Mouse (Mus musculus) frontal cortex, postnatal 10 days (tissue): ENCODE data around the gene Trmt10c.
"Not testable (repeated sequence)": the region's sequence is repeated elsewhere in the genome, so short reads cannot be mapped to it uniquely, and the experiment has no call there.

Experiments used
- DNase-seq, 2 experiments: peaks; one replicate each; pipeline ENCODE4 v3.0.0; 2022; ENCODE audit warnings: low spot score in 2 of 2, mixed read lengths in 1 of 2

The Trmt10c gene

DNA sequence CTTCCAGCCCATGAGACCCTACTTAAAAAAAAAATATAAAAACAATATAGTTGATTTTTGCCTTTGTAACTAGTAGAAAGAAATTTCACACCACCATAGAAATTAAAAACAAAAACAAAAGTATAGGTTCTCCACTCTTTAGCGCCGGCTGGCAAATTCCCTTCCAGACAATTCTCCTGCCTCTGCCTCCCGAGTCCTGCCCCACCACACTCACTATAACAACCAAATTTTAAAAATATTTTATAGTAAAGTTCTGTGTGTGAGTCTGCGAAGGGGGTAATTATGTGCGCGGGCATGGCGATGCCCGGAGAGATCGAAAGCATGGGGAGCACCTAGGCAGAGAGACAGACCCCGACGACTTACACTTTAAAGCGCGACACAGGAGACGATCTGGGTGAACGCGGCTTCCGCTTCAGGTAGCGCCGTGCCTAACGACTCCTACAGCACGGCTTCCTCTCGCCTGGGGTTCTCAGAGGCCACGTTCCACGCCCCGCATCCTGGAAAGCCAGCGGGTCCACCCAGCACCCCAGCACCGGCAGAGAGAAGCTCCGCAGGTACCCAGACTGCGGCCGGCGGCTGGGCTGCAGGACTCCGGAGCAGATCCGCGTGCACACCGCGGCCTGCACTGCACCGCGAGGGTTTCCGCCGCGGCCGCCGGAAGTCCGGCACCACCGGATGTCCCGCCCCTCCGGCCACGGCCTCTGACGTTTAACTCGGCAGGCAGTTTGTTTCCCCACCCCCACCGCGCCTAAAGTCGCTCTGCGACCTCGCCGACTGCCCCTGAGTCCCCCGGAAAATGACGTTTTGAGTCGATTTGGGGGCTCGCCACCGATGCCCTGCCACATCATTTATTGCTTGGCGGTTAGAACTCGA lies at the start of gene Trmt10c:
Trmt10c (minus strand) TSS at position 682 of the 873 bp plus-strand sequence.
- DNase-seq, result peak; percentile 84 to 89

GRCm38 (mm10) chr16:56086336-56086735 lies 48.7 kb upstream of the Trmt10c start:
- no peak for DNase-seq

GRCm38 (mm10) chr16:56081691-56082090 lies 44.1 kb upstream of the Trmt10c start:
- DNase-seq, result no peak

DNA sequence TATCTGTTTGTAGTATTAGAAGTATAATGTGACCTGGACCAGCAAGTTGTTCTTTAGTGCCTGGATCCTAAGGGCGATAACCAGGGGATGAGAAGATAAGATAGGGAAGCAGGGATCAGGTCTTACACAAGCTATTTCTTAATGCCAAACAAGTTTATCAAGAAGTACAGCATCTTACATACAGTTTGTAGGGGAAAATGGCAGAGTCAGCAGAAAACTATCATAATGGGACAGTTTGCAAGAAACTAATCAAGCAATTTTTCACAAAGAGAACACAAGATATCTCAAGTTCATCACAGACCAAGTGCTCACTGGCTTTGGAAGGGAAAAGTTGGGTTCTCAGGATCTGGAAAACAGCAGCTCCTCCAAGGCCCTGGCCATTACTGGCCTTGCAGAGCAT lies 41.8 kb upstream of the Trmt10c start:
- no peak for DNase-seq

- DNase-seq, result no peak
Observed at GRCm38 (mm10) chr16:56076121-56076869, 38.7 kb upstream of the Trmt10c start.

DNA sequence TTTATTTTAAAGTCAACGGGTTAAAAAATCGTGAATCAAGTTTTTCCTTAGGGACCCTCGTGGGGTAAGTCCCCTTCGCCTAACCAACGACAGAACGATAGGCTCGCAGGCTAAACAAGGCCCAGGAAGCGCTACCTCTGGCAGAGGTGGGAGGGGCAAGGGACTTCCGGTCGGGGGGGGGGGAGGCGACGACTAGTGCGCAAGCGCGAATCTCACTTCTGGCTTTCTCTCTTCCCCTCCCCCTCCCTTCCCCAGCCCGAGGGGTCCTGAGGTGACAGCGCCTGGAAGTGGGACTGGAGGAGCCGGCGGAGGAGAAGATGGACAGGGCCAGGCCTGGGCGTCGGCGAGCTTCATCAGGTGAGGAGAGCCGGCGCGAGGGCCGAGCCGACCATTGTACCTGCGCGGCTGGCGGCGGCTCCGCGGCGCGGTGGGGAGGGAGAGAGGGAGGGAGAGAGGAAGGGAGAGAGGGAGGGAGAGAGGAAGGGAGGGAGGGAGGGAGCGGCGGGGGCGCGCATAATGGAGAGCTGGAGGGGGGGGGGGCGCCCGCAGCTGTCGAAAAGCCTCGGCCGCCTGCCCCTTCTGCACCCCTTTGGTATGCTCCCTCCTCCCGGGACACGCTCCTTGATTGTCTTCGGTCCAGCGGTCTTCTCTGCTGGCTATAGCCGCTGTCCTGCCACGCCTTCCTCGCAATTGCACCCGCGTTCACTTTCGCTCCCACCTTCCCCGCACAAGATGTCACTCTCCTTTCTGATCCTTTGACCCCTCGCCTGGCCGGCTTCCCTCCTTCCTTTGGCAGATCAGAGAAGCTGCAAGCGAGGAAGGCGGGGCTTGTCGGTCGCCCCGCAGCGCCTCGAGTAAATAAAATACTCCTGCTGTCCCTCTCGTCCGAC lies 37.8 kb upstream of the Trmt10c start:
- DNase-seq, result peak; percentile 82 to 84

- DNase-seq, result no peak
Observed at GRCm38 (mm10) chr16:56074565-56074964, 36.9 kb upstream of the Trmt10c start.

DNA sequence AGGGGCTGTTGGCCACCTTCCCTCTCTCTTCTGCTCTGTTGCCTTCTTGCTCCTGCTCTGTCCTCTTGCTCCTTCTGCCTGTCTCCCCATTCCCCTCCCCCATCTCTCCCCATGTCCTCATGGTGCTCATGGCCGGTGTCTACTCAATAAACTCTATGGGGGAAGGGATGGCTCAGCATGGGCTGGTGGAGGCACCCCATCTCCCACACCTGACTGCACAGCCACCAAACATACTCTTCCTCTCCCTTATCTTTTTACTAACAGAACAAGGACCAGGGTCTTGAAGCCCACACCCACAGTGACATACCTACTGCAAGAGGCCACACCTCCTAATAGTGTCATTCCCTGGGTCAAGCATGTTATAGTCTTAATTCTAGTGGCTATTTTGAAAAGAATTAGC lies 36.5 kb upstream of the Trmt10c start:
- DNase-seq, result no peak

GRCm38 (mm10) chr16:56073150-56073549 lies 35.5 kb upstream of the Trmt10c start:
- not testable (repeated sequence) for DNase-seq

- no peak for DNase-seq
Observed at GRCm38 (mm10) chr16:56072533-56072932, 34.9 kb upstream of the Trmt10c start.

DNA sequence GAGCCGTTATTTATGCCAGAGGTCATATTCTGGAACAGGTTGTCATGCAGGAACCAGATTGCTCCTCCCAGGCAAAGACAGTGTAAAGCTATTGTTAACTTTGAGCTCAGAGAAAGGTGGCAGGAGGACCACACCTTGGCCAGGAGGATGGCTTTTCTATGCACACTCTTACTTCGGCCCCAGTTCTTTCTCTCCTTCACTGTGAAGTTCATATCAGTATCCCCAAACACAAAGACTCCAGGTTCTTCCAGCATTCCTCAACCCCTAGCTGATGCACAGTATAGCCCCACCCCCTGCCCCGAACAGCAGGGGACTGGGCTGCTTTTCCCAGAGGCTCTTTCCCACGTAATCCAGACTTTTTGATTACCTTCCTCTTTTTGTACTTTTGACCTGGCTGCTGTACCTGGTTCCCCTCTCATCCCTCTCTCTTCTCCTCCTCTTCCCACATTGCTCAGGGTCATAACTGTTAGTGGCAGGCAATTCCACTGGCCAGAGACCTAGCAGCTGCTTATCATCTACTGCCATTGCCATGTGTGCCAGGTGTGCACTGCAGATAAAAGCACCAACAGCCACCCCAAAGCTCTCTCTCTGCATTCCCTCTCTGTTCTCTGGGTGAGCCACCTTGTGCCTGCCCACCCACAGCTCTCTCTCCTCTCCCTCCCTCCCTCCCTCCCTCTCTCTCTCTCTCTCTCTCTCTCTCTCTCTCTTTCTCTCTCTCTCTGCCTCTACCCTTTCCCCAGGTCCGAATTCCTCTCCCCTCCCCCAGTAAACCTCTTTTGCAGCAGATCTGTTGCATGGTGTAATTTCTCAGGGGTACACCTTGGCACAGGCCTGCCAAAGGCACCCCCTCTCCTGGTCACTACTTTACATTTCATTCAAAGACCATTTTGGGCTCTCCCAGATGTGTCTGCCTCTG lies 34.0 kb upstream of the Trmt10c start:
- no peak for DNase-seq

DNA sequence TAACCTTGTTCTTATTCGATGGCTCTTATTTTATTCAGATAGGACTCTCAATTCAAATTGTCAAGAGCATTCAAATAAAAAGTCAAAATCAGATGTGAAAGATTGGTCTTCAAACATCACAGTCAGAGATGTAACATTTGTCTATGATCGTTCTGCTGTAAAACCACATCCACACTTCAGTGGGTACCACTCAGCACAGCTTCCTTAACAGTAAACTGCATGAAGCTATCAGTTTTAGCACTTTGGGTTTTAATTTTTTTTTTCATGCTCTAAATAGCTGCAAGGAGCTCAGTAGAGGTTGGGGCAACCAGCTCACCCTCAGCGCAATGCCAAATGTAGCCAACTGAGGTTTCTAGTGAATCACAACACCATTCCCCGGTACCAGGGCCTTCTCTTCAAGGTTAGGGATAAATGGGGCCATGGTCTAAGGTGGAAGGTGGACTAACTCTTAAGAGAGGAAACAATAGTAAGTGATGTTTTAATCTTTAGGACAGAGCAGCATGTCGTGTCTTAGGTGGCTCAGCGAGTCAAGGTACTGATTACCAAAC lies 31.0 kb upstream of the Trmt10c start:
- no peak for DNase-seq

DNA sequence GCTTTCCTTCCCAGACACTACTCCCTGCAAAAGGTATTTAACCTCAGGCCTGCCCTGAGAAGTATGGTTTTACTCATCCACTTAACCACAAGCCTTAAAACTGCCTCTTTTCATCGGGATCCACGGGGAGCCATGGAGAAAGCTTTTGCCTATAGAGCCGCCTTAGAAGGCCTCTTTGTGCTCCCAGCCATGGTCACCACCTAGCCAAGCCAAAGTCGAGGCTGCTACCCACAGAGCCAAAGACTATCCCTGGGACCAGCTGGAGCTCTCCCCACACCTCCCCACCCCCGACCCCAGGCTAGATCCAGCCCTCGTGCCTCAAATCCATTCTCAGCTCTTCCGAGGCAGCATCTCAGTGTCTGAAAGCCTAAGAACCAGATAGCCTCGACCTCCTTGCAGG lies 28.5 kb upstream of the Trmt10c start:
- DNase-seq, result no peak

GRCm38 (mm10) chr16:56064334-56064990 lies 26.8 kb upstream of the Trmt10c start:
- peak; percentile 47 to 60 for DNase-seq

DNA sequence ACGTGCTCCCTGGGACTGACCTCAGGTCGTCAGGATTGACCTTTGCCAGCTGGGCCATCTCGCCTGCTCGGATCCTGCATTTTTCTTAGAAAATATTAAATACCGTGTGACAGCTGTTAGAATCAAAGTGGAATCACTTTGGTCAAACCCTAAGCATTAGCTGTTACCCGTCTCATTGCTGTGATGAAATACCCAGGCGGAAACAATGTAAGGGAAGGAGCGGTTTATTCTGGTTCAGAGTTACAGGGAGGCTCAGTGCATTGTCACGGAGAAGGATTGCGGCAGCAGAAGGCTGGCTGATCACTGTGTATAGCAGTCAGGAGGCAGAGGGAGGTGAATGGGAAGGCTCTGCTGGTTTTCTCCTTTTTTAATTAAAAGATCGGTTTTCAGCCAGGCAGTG lies 25.4 kb upstream of the Trmt10c start:
- DNase-seq, result no peak

DNA sequence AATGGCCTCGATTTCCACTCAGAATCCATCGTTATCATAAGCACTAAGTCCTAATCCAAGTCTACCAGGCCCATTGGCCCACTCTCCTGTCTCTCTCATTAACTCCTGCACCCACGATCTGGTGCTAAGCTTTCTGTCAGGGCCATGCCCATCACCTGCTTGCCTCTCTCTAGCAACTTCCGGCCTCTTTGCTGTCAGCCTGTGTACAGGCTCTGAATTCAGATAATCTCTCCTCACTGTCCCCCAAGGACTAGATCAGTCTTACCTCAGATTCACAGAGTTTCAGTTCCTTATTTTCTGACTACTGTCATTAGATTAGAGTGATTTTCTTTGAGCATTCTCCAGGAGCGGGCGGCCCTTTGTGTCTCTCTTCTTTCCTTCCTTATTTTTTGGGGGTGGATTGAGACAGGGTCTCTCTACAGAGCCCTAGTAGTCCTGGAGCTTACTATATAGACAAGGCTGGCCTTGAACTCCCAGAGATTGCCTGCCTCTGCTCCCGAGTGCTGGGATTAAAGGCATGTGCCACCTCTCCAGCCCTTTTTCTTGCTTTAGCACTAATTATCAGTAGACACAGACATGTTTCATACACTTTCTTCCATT lies 24.5 kb upstream of the Trmt10c start:
- no peak for DNase-seq

DNA sequence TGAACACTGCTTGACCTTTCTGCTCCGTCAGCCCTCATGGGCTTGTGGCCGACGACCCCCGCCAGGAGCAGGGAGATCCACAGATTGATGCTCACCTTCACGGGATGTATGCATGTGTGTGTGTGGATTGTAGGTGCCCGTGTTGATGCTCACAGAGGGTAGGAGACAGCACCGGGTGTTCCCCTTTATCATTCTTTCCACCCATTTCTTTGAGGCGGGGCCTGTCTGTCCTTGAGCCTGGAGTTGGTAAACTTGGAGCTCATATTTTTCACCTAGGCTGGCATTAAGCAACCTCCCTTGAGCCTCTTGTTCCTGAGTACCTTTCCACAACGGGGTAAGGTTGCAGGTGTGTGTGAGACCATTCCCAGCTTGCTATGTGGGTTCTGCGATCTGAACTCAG lies 20.5 kb upstream of the Trmt10c start:
- no peak for DNase-seq

- DNase-seq, result no peak
Observed at GRCm38 (mm10) chr16:56056944-56057590, 19.4 kb upstream of the Trmt10c start.

DNA sequence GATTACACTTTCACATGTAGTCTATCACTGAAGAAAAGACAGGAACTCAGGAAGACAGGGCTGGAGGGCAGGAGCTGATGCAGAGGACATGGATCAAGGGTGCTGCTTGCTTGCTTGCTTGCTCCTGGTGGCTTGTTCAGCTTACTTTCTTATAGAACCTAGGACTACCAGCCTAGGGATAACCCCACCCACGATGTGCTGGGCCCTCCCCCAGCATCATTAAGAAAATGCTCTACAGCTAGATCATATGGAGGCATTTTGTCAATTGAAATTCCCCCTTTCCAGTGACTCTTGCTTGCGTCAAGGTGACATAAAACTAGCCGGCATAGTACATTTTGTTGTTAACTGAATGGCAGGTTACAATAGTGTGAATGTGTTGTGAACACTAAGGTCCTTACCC lies 18.3 kb upstream of the Trmt10c start:
- no peak for DNase-seq
